Mouse (Mus musculus) forebrain, embryonic 15.5 days (tissue): ENCODE data around the gene Xrcc3. TPM values are rescaled to one million over a fixed set of nuclear protein-coding genes. Genes with fewer than 3 reads are reported as not detected.

Experiments used
- ATAC-seq: fragments of 200-750 bp; cut with Nextera tagmentation; replicated peaks from 2 replicates; pipeline ENCODE4 v1.8.0; 2017; ENCODE audit warnings: mild to moderate bottlenecking, moderate TSS enrichment, moderate library complexity
- H3K27ac ChIP-seq: fragments of 300-500 bp; sonication (generic); replicated peaks from 2 replicates; pipeline ENCODE4 v1.5.1; 2015; ENCODE audit warnings: mild to moderate bottlenecking, inconsistent platforms
- H3K27me3 ChIP-seq: fragments of 300-500 bp; sonication (generic); 2 replicates; pipeline ENCODE4 v1.6.1; 2015; ENCODE audit warnings: inconsistent platforms
- H3K36me3 ChIP-seq: fragments of 300-500 bp; sonication (generic); 2 replicates; pipeline ENCODE4 v1.6.1; 2015; ENCODE audit warnings: mild to moderate bottlenecking, inconsistent platforms
- H3K4me1 ChIP-seq: fragments of 300-500 bp; sonication (generic); 2 replicates; pipeline ENCODE4 v1.6.1; 2015; ENCODE audit warnings: inconsistent platforms
- H3K4me2 ChIP-seq: fragments of 300-500 bp; sonication (generic); replicated peaks from 2 replicates; pipeline ENCODE4 v1.6.1; 2015; ENCODE audit warnings: mild to moderate bottlenecking, inconsistent platforms
- H3K4me3 ChIP-seq: fragments of 300-500 bp; sonication (generic); 2 replicates; pipeline ENCODE4 v1.5.1; 2015; ENCODE audit warnings: mild to moderate bottlenecking, inconsistent platforms
- H3K9ac ChIP-seq: fragments of 300-500 bp; sonication (generic); replicated peaks from 2 replicates; pipeline ENCODE4 v1.6.1; 2015; ENCODE audit warnings: mild to moderate bottlenecking, inconsistent platforms
- H3K9me3 ChIP-seq: fragments of 300-500 bp; sonication (generic); 2 replicates; pipeline ENCODE4 v1.6.1; 2016; ENCODE audit warnings: inconsistent platforms
- WGBS: fragments of 180-500 bp; shearing (Covaris S2); methylation state at CpG from one replicate; pipeline ENCODE4 v1.1.7; 2015; ENCODE audit warnings: mixed read lengths; 5-methylcytosine and 5-hydroxymethylcytosine counted together
- polyA plus RNA-seq: library from polyadenylated mRNA; unstranded; fragments of >200 nt; fragmentation: Nextera tagmentation; extraction: Ambion mirVana; gene quantifications from 2 replicates; pipeline ENCODE4 v1.2.1, GENCODE M21; 2015

Gene Xrcc3
- polyA plus RNA-seq, 1 experiment from 2014 or later = 4.5 TPM

DNA sequence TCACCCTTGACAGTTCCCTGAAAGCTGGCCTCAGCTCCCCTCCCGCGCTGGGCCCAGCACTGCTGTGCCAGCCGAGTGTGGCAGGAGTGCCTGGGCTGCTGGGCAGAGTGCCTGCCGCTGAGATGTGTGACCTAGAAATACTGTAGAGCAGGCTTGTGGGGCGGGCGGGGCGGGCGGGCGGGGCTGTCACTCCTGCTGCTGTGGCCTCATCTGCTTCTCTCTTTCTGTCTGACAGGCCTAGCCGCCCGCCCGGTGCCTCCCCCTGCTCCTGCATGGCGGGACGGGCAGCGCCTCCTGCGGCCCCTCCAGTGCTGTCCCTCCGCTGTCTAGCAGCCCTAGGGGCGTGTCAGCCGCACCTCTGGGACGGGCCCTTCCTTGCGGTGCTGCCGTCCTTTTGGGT, 19.6 kb downstream of the Xrcc3 start:
- Histone ChIP-seq H3K9ac (no peak overlapping the region), H3K9me3 (no peaks in the 10 kb centered on the region), H3K4me2 (no peak overlapping the region), H3K36me3 (peaks cover 72% of the 10 kb centered on the region), H3K4me3 (no peak overlapping the region), H3K27ac (no peak overlapping the region), H3K27me3 (no peaks in the 10 kb centered on the region), H3K4me1 (peaks cover 3% of the 10 kb centered on the region)
- ATAC-seq = no peak
- 89% methylated on average over 21 of the region's 22 CpGs for WGBS

GRCm38 (mm10) chr12:111791474-111792104, 22.1 kb downstream of the Xrcc3 start:
- peak overlapping the region; percentile 87 for H3K27ac ChIP-seq
- ATAC-seq = no peak
- H3K36me3 ChIP-seq = peaks cover 86% of the 10 kb centered on the region
- peaks cover 3% of the 10 kb centered on the region for H3K4me1 ChIP-seq
- 79% methylated on average over 13 of the region's 13 CpGs for WGBS
- no peak overlapping the region for H3K4me2 ChIP-seq
- no peak overlapping the region for H3K4me3 ChIP-seq
- no peak overlapping the region for H3K9ac ChIP-seq
- H3K9me3 ChIP-seq = no peaks in the 10 kb centered on the region
- H3K27me3 ChIP-seq = no peaks in the 10 kb centered on the region

DNA sequence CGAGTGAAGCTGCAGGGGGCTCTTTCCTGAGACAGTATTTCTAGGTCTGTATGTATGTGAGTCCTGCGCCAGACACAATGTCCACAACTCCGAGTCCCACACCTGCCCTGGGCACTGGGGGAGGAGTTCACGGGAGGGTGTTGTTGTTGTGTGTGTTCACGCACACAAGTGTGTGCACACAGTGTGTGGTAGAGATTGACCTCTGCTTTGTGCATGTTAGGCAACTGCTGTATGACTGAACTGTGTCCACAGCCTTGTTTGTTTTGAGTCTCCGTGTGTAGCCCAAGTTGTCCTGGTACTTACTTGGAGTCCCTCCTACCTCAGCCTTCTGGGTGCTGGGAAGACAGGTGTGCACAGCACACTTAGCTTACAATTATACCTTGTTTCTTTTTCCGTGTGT, 23.0 kb downstream of the Xrcc3 start:
- WGBS = 95% methylated on average over 7 of the region's 7 CpGs
- no peak overlapping the region for H3K4me3 ChIP-seq
- ATAC-seq = no peak
- no peak overlapping the region for H3K4me2 ChIP-seq
- H3K9ac ChIP-seq = no peak overlapping the region
- H3K27ac ChIP-seq = peak overlapping the region; percentile 87; the same call in 1 of the 2 replicates
- H3K36me3 ChIP-seq = peaks cover 87% of the 10 kb centered on the region
- H3K9me3 ChIP-seq = no peaks in the 10 kb centered on the region
- no peaks in the 10 kb centered on the region for H3K27me3 ChIP-seq
- H3K4me1 ChIP-seq = peaks cover 3% of the 10 kb centered on the region

DNA sequence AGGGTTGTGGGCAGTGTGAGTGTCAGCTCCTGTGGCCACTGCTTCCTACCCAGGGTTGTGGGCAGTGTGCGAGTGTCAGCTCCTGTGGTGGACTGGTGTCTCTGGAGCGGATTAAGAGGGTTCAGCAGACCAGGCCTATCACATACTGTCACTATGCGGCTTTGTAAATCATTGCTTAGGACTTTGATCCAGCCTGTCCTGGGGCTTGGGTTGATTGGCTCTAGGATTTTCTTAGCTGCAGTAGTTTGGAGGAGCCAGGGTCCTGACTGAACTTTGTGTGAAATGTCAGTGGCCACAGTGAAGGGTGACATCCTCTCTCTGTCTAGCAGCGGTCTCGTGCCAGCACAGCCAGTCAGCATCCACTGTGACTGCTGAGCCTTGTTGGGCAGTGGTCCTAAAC, 23.6 kb downstream of the Xrcc3 start:
- Histone ChIP-seq H3K4me1 (peaks cover 3% of the 10 kb centered on the region), H3K9ac (no peak overlapping the region), H3K36me3 (peaks cover 87% of the 10 kb centered on the region), H3K27ac (no peak overlapping the region), H3K9me3 (no peaks in the 10 kb centered on the region), H3K27me3 (no peaks in the 10 kb centered on the region), H3K4me3 (no peak overlapping the region), H3K4me2 (no peak overlapping the region)
- 93% methylated on average over 5 of the region's 5 CpGs for WGBS
- no peak for ATAC-seq

DNA sequence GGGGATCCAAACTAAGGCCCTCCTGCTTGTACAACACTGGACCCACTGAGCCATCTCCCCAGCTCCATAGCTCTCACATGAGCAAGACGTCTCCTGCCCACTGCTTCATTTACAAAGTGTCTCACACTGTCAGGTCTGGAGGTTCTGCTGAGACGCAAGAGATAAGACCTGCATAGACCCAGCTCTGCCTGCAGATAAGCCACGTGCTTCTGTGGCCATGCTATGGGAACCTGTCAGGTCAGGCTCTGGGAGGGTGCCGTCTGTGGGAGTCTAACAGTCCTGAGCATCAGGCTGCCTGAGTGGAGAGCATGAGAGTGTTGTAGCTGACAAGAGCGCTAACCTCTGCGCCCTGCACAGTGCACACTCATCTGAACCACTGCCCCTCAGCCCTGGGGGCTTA, 26.7 kb downstream of the Xrcc3 start:
- H3K27ac ChIP-seq = no peak overlapping the region
- H3K36me3 ChIP-seq = peaks cover 86% of the 10 kb centered on the region
- peaks cover 3% of the 10 kb centered on the region for H3K4me1 ChIP-seq
- H3K9ac ChIP-seq = no peak overlapping the region
- no peaks in the 10 kb centered on the region for H3K27me3 ChIP-seq
- H3K9me3 ChIP-seq = no peaks in the 10 kb centered on the region
- no peak overlapping the region for H3K4me3 ChIP-seq
- no peak for ATAC-seq
- H3K4me2 ChIP-seq = no peak overlapping the region
- WGBS = 97% methylated on average over 6 of the region's 6 CpGs

DNA sequence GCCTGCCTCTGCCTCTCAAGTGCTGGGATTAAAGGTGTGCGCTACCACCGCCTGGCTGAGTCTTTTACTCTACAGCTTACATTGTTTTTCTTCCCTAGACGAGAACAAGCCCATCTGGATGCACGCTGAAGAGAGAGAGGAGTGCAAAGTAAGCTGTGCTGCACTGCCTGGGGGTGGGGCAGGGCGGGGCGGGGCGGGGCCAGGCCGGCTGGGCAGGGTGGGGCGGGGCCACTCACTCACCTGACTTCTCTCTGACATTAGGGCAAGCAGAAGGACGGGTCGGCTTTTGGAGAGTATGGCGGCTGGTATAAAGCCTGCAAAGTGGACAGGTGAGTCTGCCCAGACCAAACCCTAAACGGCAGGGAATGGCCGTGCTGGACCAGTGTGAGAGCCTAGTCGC, 28.5 kb downstream of the Xrcc3 start:
- Histone ChIP-seq H3K9ac (no peak overlapping the region), H3K27ac (no peak overlapping the region), H3K4me1 (no peaks in the 10 kb centered on the region), H3K4me3 (no peak overlapping the region), H3K9me3 (no peaks in the 10 kb centered on the region), H3K27me3 (no peaks in the 10 kb centered on the region), H3K4me2 (no peak overlapping the region), H3K36me3 (peaks cover 94% of the 10 kb centered on the region)
- WGBS = 77% methylated on average over 13 of the region's 15 CpGs
- ATAC-seq = no peak

DNA sequence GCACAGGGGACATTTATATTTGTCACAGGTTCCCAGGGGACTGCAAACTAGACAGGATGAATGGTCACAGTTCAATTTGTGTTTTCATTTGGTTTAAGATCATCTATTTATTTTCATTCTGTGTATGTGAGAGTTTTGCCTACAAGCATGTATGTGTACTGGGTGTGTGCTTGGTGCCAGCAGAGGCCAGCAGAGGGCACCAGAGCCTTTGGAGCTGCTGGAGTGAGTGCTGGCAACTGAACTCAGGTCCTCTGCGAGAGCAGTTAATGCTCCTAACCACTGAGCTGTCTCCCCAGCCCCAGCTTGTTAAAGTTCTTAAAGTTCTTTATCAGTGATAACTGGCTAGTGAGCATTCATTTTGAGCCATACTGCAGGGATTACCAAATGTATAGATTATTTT, 34.1 kb downstream of the Xrcc3 start:
- Histone ChIP-seq H3K4me3 (no peak overlapping the region), H3K27me3 (no peaks in the 10 kb centered on the region), H3K36me3 (peaks cover 94% of the 10 kb centered on the region), H3K9me3 (no peaks in the 10 kb centered on the region), H3K4me1 (no peaks in the 10 kb centered on the region), H3K9ac (no peak overlapping the region), H3K27ac (no peak overlapping the region), H3K4me2 (no peak overlapping the region)
- ATAC-seq = no peak
- WGBS = 97% methylated on average over 1 of the region's 1 CpGs

DNA sequence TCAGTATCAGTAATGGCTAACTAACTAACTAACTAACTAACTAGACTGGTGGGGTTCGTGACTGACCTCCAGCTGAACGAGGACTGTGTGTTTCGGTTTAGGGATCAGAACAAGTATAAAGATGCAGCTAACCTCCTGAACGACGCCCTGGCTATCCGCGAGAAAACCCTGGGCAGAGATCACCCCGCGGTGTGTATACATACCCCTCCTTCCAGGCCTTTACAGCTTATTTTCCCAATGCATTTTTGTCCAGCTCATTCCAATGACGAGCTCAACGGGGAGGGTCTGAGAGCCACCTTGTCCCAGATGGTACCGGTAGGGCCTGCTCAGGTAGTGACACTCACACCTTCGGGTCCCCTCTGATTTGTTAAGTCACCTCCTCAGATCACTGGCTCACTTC, 35.8 kb downstream of the Xrcc3 start:
- H3K27ac ChIP-seq = no peak overlapping the region
- H3K9me3 ChIP-seq = no peaks in the 10 kb centered on the region
- H3K4me2 ChIP-seq = no peak overlapping the region
- H3K36me3 ChIP-seq = peaks cover 95% of the 10 kb centered on the region
- no peak for ATAC-seq
- no peaks in the 10 kb centered on the region for H3K4me1 ChIP-seq
- 94% methylated on average over 13 of the region's 13 CpGs for WGBS
- H3K27me3 ChIP-seq = no peaks in the 10 kb centered on the region
- H3K4me3 ChIP-seq = no peak overlapping the region
- H3K9ac ChIP-seq = no peak overlapping the region

DNA sequence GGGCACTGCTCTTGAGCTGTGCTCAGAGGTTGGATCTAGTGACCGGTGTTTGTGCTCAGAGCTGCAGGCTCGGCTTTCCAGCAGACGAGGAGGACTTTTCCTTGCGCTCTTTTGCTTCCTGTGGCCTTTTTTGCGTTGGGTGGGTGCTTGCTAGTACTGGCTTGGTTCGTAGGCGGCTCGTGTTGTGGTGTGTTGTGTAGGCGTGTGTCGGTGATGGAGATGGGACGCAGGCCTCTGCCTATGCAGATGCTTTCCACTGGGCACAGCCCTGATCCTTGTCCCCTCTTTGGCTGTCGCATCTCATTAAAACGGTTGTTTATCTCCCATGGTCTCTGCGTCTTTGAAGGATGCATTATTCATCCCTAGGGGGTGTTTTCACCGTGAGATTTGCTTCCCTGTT, 38.8 kb downstream of the Xrcc3 start:
- WGBS = 82% methylated on average over 15 of the region's 15 CpGs
- Histone ChIP-seq H3K27me3 (no peaks in the 10 kb centered on the region), H3K9ac (no peak overlapping the region), H3K4me2 (no peak overlapping the region), H3K27ac (no peak overlapping the region), H3K4me1 (peaks cover 4% of the 10 kb centered on the region), H3K4me3 (no peak overlapping the region), H3K36me3 (peaks cover 75% of the 10 kb centered on the region), H3K9me3 (no peaks in the 10 kb centered on the region)
- no peak for ATAC-seq

DNA sequence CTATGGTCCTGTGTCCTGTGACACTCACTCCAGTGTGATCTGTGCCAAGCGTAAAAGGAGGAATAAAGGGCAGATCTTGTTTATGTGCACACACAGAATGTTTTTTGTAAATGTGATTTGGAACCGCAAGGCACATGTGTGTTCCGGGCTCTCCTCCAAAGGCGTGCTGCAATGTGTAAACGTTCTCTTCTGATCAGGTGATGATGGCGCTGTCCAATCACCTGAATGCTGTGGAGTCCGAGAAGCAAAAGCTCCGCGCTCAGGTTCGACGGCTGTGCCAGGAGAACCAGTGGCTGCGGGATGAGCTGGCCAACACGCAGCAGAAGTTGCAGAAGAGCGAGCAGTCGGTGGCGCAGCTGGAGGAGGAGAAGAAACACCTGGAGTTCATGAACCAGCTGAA, 39.5 kb downstream of the Xrcc3 start:
- Histone ChIP-seq H3K9me3 (no peaks in the 10 kb centered on the region), H3K4me1 (peaks cover 11% of the 10 kb centered on the region), H3K27me3 (no peaks in the 10 kb centered on the region), H3K4me3 (no peak overlapping the region), H3K9ac (no peak overlapping the region), H3K36me3 (peaks cover 68% of the 10 kb centered on the region), H3K27ac (no peak overlapping the region), H3K4me2 (no peak overlapping the region)
- 89% methylated on average over 16 of the region's 16 CpGs for WGBS
- no peak for ATAC-seq

DNA sequence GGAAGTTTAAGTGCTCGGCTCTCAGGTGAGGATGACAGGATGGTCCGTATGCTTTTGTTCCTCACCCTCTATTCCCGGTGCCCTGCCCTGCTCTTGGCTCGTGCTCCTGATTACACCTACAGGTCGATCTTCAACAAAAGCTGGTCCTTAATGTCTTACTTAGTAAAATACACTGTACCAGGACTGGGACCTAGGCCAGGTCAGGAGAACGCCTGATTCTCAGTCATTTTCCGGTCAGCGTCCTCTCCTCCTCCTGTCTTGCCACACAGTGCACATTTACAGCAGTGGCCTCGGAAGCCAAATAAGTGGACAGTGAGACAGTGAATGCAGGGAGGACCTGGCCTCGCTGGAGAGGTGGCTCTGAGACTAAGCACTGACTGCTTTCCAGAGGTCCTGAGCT, 43.0 kb downstream of the Xrcc3 start:
- Histone ChIP-seq H3K9me3 (no peaks in the 10 kb centered on the region), H3K4me3 (no peak overlapping the region), H3K27ac (no peak overlapping the region), H3K9ac (no peak overlapping the region), H3K4me1 (peaks cover 30% of the 10 kb centered on the region), H3K4me2 (no peak overlapping the region), H3K27me3 (no peaks in the 10 kb centered on the region), H3K36me3 (peaks cover 35% of the 10 kb centered on the region)
- WGBS = 86% methylated on average over 10 of the region's 10 CpGs
- ATAC-seq = no peak

DNA sequence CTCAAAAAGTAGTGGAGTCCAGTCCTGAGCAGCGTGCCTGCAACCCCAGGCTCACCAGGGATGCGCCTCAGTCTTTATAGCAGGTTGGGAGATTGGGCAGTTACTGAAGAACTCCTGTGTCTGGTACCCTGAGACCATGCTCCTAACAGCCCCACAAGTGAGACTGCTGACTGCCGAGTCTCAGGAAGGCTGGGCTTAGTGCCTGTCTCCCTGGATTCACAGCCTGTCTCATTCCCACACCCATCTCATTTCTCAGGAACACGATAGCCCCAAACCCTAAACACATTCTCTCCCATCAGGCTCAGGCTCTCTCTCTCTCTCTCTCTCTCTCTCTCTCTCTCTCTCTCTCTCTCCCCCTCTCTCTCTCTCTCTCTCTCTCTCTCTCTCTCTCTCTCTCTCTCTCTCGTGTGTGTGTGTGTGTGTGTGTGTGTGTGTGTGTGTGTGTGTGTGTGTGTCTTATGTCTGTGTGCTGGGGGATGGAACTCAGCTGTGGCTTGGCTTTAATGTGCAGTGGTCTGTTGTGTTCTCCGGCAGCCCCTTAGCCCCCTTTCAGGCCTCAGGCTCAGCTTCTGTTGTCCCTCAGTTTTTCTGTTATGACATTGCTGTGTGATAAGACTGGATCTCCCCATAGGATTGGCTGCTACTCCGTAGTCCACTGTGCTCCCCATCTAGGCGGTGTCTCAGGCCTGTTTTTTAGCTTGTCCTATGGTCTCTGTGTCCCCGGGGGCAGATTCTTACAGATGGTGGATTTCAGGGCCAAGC, 43.7 kb downstream of the Xrcc3 start:
- H3K4me3 ChIP-seq = no peak overlapping the region
- WGBS = 66% methylated on average over 8 of the region's 9 CpGs
- no peaks in the 10 kb centered on the region for H3K27me3 ChIP-seq
- peaks cover 29% of the 10 kb centered on the region for H3K36me3 ChIP-seq
- no peak overlapping the region for H3K4me2 ChIP-seq
- no peak for ATAC-seq
- peak overlapping the region; percentile 73 for H3K27ac ChIP-seq
- no peaks in the 10 kb centered on the region for H3K9me3 ChIP-seq
- no peak overlapping the region for H3K9ac ChIP-seq
- H3K4me1 ChIP-seq = peaks cover 33% of the 10 kb centered on the region

GRCm38 (mm10) chr12:111769306-111769705, 44.4 kb downstream of the Xrcc3 start:
- H3K4me3 ChIP-seq = no peak overlapping the region
- 21% methylated on average over 10 of the region's 10 CpGs for WGBS
- H3K9ac ChIP-seq = no peak overlapping the region
- no peak overlapping the region for H3K4me2 ChIP-seq
- H3K9me3 ChIP-seq = no peaks in the 10 kb centered on the region
- H3K27ac ChIP-seq = peak overlapping the region; percentile 73
- no peaks in the 10 kb centered on the region for H3K27me3 ChIP-seq
- H3K4me1 ChIP-seq = peaks cover 35% of the 10 kb centered on the region
- peaks cover 22% of the 10 kb centered on the region for H3K36me3 ChIP-seq
- peak; percentile 64; the same call in 1 of the 2 replicates for ATAC-seq
